Mouse (Mus musculus) stomach, embryonic 15.5 days (tissue): Measurements from ENCODE around the gene Krt16. TPM values are rescaled to one million over a fixed set of nuclear protein-coding genes. Genes with fewer than 3 reads are reported as not detected.

ENCODE experiments used
- polyA plus RNA-seq: library from polyadenylated mRNA; unstranded; fragments of >200 nt; fragmentation: Nextera tagmentation; extraction: Ambion mirVana; gene quantifications from 2 replicates; pipeline ENCODE4 v1.2.1, GENCODE M21; 2015

Krt16 gene
- polyA plus RNA-seq, 1 experiment from 2014 or later: 0.68 TPM

Other genes with a start within 250 kb of the Krt16 start
- 0.15 and 0.35 TPM in 2 replicates for gene Krt33a, start 232.7 kb downstream of the Krt16 start, polyA plus RNA-seq
- not detected in 2 replicates for gene Krt33b, start 219.0 kb downstream of the Krt16 start, polyA plus RNA-seq
- gene Krt34, start 207.3 kb downstream of the Krt16 start, polyA plus RNA-seq: 0.41 and 0.91 TPM in 2 replicates
- 0.46 and 0.69 TPM in 2 replicates for gene Krt31, start 198.4 kb downstream of the Krt16 start, polyA plus RNA-seq
- gene Krt32, start 160.7 kb downstream of the Krt16 start, polyA plus RNA-seq: not detected in 2 replicates
- gene Krt35, start 152.7 kb downstream of the Krt16 start, polyA plus RNA-seq: 0.32 TPM in 1 of 2 replicates, not detected in the other
- 0.13 and 0.37 TPM in 2 replicates for gene Krt36, start 143.3 kb downstream of the Krt16 start, polyA plus RNA-seq
- 397 and 779 TPM in 2 replicates for gene Krt13, start 127.3 kb downstream of the Krt16 start, polyA plus RNA-seq
- gene Krt15, start 113.0 kb downstream of the Krt16 start, polyA plus RNA-seq: 698 and 1,006 TPM in 2 replicates
- gene Krt19, start 100.2 kb downstream of the Krt16 start, polyA plus RNA-seq: 796 and 889 TPM in 2 replicates
- not detected in 2 replicates for gene Krt9, start 55.7 kb downstream of the Krt16 start, polyA plus RNA-seq
- 17.3 and 25.8 TPM in 2 replicates for gene Krt14, start 41.4 kb downstream of the Krt16 start, polyA plus RNA-seq
- 24.8 and 28.8 TPM in 2 replicates for gene Krt17, start 12.1 kb upstream of the Krt16 start, polyA plus RNA-seq
- not detected in 2 replicates for gene Krt42, start 21.0 kb upstream of the Krt16 start, polyA plus RNA-seq
- 1,590 and 1,651 TPM in 2 replicates for gene Eif1, start 71.0 kb upstream of the Krt16 start, polyA plus RNA-seq
- 15.1 and 16.3 TPM in 2 replicates for gene Gast, start 85.5 kb upstream of the Krt16 start, polyA plus RNA-seq
- gene Hap1, start 107.2 kb upstream of the Krt16 start, polyA plus RNA-seq: 15.5 and 16.7 TPM in 2 replicates
- gene Jup, start 148.9 kb upstream of the Krt16 start, polyA plus RNA-seq: 163 and 173 TPM in 2 replicates
- 57.6 and 61.7 TPM in 2 replicates for gene P3h4, start 165.9 kb upstream of the Krt16 start, polyA plus RNA-seq
- 89.1 and 100 TPM in 2 replicates for gene Fkbp10, start 166.8 kb upstream of the Krt16 start, polyA plus RNA-seq
- 108 TPM in 2 replicates for gene Nt5c3b, start 192.9 kb upstream of the Krt16 start, polyA plus RNA-seq
- 0.51 and 0.59 TPM in 2 replicates for gene Klhl10, start 193.0 kb upstream of the Krt16 start, polyA plus RNA-seq
- 7.4 and 8.1 TPM in 2 replicates for gene Klhl11, start 223.8 kb upstream of the Krt16 start, polyA plus RNA-seq